Comparison of ENCODE assay signal across 11 mouse cellular contexts in genomic region chr1:157280781-157281180, GRCm38 (mm10).
DNase-seq lines count a peak whose midpoint lies in the region; ATAC-seq and TF ChIP-seq lines count a peak whose summit lies in the region.
"Had no signal": no experiment of that assay in that cellular context is flagged by ENCODE, and none has a peak within 500 bp of the region (broad histone marks: within the 10 kb centered on the region; RNA-seq: fewer than 3 reads in every experiment).

No protein-coding gene starts in this region.

- no peaks in the 10 kb centered on the region for H3K36me3 ChIP-seq in forebrain, embryonic 16.5 days (ENCODE audit: control insufficient read depth, insufficient read depth)
- no peaks in the 10 kb centered on the region for H3K36me3 ChIP-seq in forebrain, embryonic 10.5 days (replicated peaks)
- H3K36me3 ChIP-seq in E14TG2a.4 (ENCODE audit: insufficient read depth, low read length): no peaks in the 10 kb centered on the region
- H3K36me3 ChIP-seq: heart, embryonic 15.5 days; neural tube, embryonic 13.5 days had no signal

- H3K9ac ChIP-seq in forebrain, embryonic 16.5 days (replicated peaks; ENCODE audit: low read depth, low read length): no peak overlapping the region
- H3K9ac ChIP-seq: heart, embryonic 15.5 days; neural tube, embryonic 13.5 days had no signal

- intact Hi-C loops in left cerebral cortex, adult 2 months (cut with DNase I): loop anchor here (2.0 to 5.0 kb wide), 4 partner anchors 144 to 538 kb away; no protein-coding TSS in a partner anchor

- no peaks in the 10 kb centered on the region for H3K9me3 ChIP-seq in forebrain, embryonic 16.5 days (ENCODE audit: control insufficient read depth, low read length)
- no peaks in the 10 kb centered on the region for H3K9me3 ChIP-seq in forebrain, embryonic 10.5 days
- H3K9me3 ChIP-seq in E14TG2a.4 (ENCODE audit: low read length): no peaks in the 10 kb centered on the region; the same call in 1 of the 2 replicates
- H3K9me3 ChIP-seq: heart, embryonic 15.5 days; neural tube, embryonic 13.5 days had no signal

- no peak overlapping the region for H3K4me3 ChIP-seq in forebrain, embryonic 16.5 days (replicated peaks; ENCODE audit: low read length)
- no peak overlapping the region for H3K4me3 ChIP-seq in forebrain, embryonic 10.5 days
- no peak overlapping the region for H3K4me3 ChIP-seq in left cerebral cortex, adult 2 months
- H3K4me3 ChIP-seq in E14TG2a.4 (replicated peaks; ENCODE audit: low read length): no peak overlapping the region
- H3K4me3 ChIP-seq: heart, embryonic 15.5 days; neural tube, embryonic 13.5 days had no signal

- ATAC-seq in forebrain, embryonic 16.5 days: peak; percentile 40; the same call in 1 of the 2 replicates
- peak; percentile 40 for ATAC-seq in megakaryocyte progenitor cell, adult 5-6 weeks (replicated peaks; ENCODE audit: poor library complexity)

- no peak for DNase-seq in forebrain, embryonic 10.5 days (ENCODE audit: extremely low spot score, low spot score)
- DNase-seq in left cerebral cortex, adult 2 months (ENCODE audit: extremely low spot score in 1 of 2, low spot score in 2 of 2): no peak
- no peak for DNase-seq in left cerebral cortex, adult 9 months (ENCODE audit: low spot score in 2 of 2)
- no peak for DNase-seq in neural tube, embryonic 10.5 days (ENCODE audit: extremely low spot score, low spot score)
- no peak for DNase-seq in adrenal gland, postnatal 4 days (ENCODE audit: low spot score in 2 of 2)
- DNase-seq: adrenal gland, postnatal 10 days had no signal

- H3K4me2 ChIP-seq in forebrain, embryonic 16.5 days (ENCODE audit: low read length): no peak overlapping the region
- H3K4me2 ChIP-seq: heart, embryonic 15.5 days; neural tube, embryonic 13.5 days had no signal

- no peak overlapping the region for H3K27ac ChIP-seq in forebrain, embryonic 16.5 days (ENCODE audit: low read length)
- no peak overlapping the region for H3K27ac ChIP-seq in forebrain, embryonic 10.5 days
- no peak overlapping the region for H3K27ac ChIP-seq in left cerebral cortex, adult 2 months
- H3K27ac ChIP-seq: heart, embryonic 15.5 days; neural tube, embryonic 13.5 days had no signal

- no peaks in the 10 kb centered on the region for H3K27me3 ChIP-seq in forebrain, embryonic 16.5 days (replicated peaks; ENCODE audit: control insufficient read depth, insufficient read depth, low read length)
- H3K27me3 ChIP-seq in forebrain, embryonic 10.5 days (ENCODE audit: poor library complexity, severe bottlenecking): no peaks in the 10 kb centered on the region
- no peaks in the 10 kb centered on the region for H3K27me3 ChIP-seq in E14TG2a.4 (ENCODE audit: insufficient read depth, low read length)
- H3K27me3 ChIP-seq: heart, embryonic 15.5 days; neural tube, embryonic 13.5 days had no signal

- peaks cover 5% of the 10 kb centered on the region for H3K4me1 ChIP-seq in forebrain, embryonic 16.5 days (replicated peaks; ENCODE audit: control insufficient read depth, insufficient read depth, low read length)
- H3K4me1 ChIP-seq in forebrain, embryonic 10.5 days: peaks cover 5% of the 10 kb centered on the region; the same call in 1 of the 2 replicates
- no peaks in the 10 kb centered on the region for H3K4me1 ChIP-seq in E14TG2a.4 (replicated peaks; ENCODE audit: low read depth, low read length)

- peak; percentile 64 for TF ChIP-seq CTCF in left cerebral cortex, adult 2 months (IDR thresholded peaks at IDR 0.05)
- TF ChIP-seq CTCF in E14TG2a.4 (conservative IDR thresholded peaks at IDR 0.05; ENCODE audit: low read length): 0 out of 2 replicates have a peak, but pooled peaks have one; percentile 6
